Mouse (Mus musculus) adipocyte (in vitro differentiated cells): ENCODE measurements around the gene Nlrp6.
A peak's percentile ranks its signal among the peaks of the same experiment; 100 is the strongest.

ENCODE experiments used
- DNase-seq: peaks from one replicate; pipeline ENCODE4 v3.0.0-alpha.2; 2016; ENCODE audit warnings: low spot score

Nlrp6 gene

GRCm38 (mm10) chr7:140912846-140913482 lies 7.7 kb upstream of the Nlrp6 start:
- DNase-seq, result no peak

- no peak for DNase-seq
Measured at GRCm38 (mm10) chr7:140914031-140914690, 6.5 kb upstream of the Nlrp6 start.

- DNase-seq, result no peak
Measured at GRCm38 (mm10) chr7:140919911-140920310, 791 bp upstream of the Nlrp6 start.

GRCm38 (mm10) chr7:140921225-140921975 lies 698 bp downstream of the Nlrp6 start:
- no peak for DNase-seq

GRCm38 (mm10) chr7:140922398-140923069 lies 1.8 kb downstream of the Nlrp6 start:
- DNase-seq, result no peak

- no peak for DNase-seq
Measured at GRCm38 (mm10) chr7:140923070-140923775, 2.5 kb downstream of the Nlrp6 start.

GRCm38 (mm10) chr7:140927181-140927580 lies 6.5 kb downstream of the Nlrp6 start:
- no peak for DNase-seq

- no peak for DNase-seq
Measured at GRCm38 (mm10) chr7:140938436-140938835, 17.7 kb downstream of the Nlrp6 start.

GRCm38 (mm10) chr7:140938896-140939295 lies 18.2 kb downstream of the Nlrp6 start:
- no peak for DNase-seq

GRCm38 (mm10) chr7:140939669-140940171 lies 19.0 kb downstream of the Nlrp6 start:
- DNase-seq, result no peak

GRCm38 (mm10) chr7:140941222-140942051 lies 20.7 kb downstream of the Nlrp6 start, which contains the start of gene Pgghg:
Pgghg (plus strand) TSS chr7:140941391.
- peak; percentile 87 for DNase-seq

GRCm38 (mm10) chr7:140942341-140942740 lies 21.6 kb downstream of the Nlrp6 start:
- DNase-seq, result peak; percentile 14

GRCm38 (mm10) chr7:140942811-140943210 lies 22.1 kb downstream of the Nlrp6 start:
- DNase-seq, result no peak

- DNase-seq, result no peak
Measured at GRCm38 (mm10) chr7:140943356-140943755, 22.7 kb downstream of the Nlrp6 start.

- DNase-seq, result no peak
Measured at GRCm38 (mm10) chr7:140944236-140944635, 23.5 kb downstream of the Nlrp6 start.

GRCm38 (mm10) chr7:140945247-140945646 lies 24.5 kb downstream of the Nlrp6 start:
- DNase-seq, result no peak

GRCm38 (mm10) chr7:140946311-140946710 lies 25.6 kb downstream of the Nlrp6 start:
- no peak for DNase-seq

- no peak for DNase-seq
Measured at GRCm38 (mm10) chr7:140946980-140947379, 26.3 kb downstream of the Nlrp6 start.

- no peak for DNase-seq
Measured at GRCm38 (mm10) chr7:140948161-140948560, 27.5 kb downstream of the Nlrp6 start.

GRCm38 (mm10) chr7:140949255-140949654 lies 28.6 kb downstream of the Nlrp6 start:
- no peak for DNase-seq
